Mouse (Mus musculus): Measurements from ENCODE around the gene Ttc23l.
A peak's percentile ranks its signal among the peaks of the same experiment; 100 is the strongest.
"Not testable (repeated sequence)": the region's sequence is repeated elsewhere in the genome, so short reads cannot be mapped to it uniquely, and the experiment has no call there.

Gene Ttc23l

GRCm38 (mm10) chr15:10558465-10558864 lies at the start of gene Ttc23l:
Gene Ttc23l (minus strand): TSS chr15:10558668.
- DNase-seq: no peak

DNA sequence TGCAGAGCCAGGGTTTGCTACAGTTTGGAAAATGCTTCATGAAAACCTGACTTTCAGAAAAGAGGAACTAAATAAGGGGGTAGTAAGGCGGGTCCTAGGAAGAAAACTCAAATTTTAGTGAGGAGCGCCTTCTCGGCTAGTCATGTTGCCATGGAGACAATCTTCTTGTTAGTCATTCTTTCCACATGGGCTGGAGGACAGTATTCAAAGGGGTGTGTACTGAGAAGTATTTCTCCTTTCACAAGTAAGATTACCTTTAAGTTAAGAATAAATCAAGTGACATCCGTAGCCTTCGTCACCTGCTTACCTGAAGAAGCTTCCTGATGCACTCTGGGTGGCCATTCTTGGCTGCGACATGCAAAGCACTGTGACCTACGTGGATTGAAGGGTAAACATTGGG lies 40.9 kb upstream of the Ttc23l start:
- no peak for DNase-seq

DNA sequence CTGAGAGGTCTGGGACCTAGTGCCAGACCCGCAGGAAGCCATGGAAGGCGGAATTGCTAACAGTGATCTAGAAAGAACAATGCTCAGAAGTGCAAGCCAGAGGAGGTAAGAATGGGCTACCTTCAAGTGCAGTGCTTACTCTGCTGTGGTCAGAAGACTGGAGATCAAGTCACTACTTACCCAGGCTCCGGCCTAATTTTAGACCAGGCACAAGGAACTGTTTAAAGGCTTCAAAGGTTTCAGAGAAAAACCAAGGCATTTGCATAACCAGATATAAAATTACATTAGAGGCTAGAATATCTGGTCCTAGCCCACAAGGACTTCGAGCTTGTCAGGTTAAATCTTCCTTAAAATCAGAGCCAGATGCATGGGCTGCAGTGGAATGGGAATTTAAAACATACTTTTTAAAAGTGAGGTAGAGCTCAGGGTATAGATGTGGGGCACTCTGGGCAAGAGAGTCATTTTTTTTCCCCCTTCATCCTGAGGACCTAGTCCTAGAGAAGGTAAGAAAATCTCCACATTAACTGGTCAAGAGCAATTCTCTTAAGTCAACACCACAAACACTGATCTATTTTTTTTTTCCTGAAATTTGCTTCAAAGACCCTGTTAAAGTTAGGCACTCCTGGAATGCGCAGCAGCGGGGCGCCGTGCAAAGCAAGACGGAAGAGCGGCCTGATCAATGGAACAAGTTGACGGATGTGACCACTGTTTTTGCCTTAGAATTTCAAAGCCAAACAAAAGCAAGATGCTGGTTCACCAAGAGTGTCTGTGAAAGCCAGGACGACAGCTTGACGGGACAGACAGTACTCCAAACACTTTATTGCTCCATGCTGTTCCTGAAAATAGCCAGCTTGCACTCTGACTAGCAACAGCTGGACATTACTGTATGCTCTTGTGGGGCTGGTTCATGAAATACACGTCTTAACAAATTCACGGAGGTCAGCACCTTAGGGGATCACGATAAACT lies 40.1 kb upstream of the Ttc23l start:
- no peak for DNase-seq

GRCm38 (mm10) chr15:10596871-10597270 lies 38.4 kb upstream of the Ttc23l start:
- no peak for DNase-seq

DNA sequence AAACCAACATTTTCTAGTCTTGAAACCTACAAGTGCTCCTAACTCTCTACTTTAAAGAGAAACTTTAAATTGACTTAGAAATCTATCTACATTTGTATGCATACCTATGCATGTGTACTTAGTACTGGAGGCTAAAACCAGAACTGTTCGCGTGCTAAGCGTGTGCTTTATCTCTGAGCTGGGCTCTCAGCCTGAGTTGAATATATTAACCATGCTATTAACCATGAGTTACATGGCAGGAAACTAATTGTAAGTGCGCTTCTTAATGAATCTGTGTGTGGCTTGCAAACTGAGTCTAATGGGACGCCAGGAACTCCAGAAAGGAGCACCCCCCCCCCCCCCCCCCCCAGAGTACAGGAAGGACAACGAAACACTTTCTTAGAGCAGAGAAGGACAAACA lies 36.9 kb upstream of the Ttc23l start:
- no peak for DNase-seq

DNA sequence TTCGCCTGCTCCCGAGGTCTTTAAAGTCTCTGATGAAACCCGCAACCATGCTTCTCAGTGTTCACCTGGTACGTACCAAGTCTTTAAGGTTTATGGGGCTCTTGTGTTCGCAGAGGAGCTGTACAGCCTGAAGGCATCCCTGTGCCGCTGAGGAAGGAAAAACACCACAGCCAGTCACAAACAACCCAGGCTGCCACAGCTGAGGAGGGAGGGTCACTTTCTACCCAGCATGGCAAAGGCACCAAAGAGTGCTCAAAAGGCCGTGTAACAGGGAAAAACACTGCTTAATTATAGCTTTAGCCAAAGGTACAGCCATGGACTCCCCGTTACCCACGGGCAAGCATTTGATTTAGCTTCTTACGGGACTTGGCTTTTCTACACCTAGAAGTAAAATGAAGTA lies 36.4 kb upstream of the Ttc23l start:
- no peak for DNase-seq

- no peak for DNase-seq
Observed at GRCm38 (mm10) chr15:10593094-10593493, 34.6 kb upstream of the Ttc23l start.

GRCm38 (mm10) chr15:10586565-10586964 lies 28.1 kb upstream of the Ttc23l start:
- DNase-seq: no peak

DNA sequence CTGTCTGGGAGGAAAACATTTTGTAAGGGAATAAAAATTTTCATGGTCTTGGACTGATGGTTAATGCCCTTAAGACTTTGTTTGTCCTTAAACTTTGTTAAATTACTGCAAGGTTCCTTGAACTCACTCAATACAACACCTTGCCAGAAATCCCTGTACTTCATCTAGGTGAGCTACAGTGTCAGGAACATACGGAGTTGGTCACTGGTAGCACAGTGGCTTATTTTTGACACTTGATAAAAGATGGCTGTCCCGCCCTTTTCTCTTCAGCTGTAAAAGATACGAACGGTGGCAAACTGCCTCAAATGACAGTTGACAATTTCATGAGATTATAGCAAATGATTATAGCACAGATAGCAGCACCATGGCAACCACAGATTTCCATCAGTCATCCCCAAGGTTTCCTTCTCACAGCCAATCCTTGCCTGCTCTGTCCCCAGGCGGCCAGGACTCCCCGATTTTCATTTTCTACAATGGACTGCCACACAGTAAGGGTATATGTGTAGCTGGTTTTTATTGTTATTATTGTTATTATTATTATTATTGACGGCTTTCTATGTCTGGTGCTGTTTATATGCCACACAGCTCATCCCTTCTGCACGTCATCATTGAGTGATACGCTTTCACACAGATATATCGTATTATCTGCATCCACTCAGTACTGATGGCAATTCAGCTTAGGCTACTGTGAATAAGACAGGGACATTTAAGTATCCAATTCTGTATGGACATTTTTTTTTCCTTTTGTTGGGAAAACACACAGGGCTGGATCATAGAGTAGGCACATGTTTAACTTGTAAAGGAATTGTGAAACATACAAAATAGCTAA lies 26.1 kb upstream of the Ttc23l start:
- DNase-seq: no peak

- peak in 1 of 2 experiments; percentile 32 for DNase-seq
Observed at GRCm38 (mm10) chr15:10583408-10583807, 24.9 kb upstream of the Ttc23l start.

- no peak for DNase-seq
Observed at GRCm38 (mm10) chr15:10579159-10579558, 20.7 kb upstream of the Ttc23l start.

GRCm38 (mm10) chr15:10566486-10566885 lies 8.0 kb upstream of the Ttc23l start:
- DNase-seq: no peak

- DNase-seq: no peak
Observed at GRCm38 (mm10) chr15:10564201-10564600, 5.7 kb upstream of the Ttc23l start.

DNA sequence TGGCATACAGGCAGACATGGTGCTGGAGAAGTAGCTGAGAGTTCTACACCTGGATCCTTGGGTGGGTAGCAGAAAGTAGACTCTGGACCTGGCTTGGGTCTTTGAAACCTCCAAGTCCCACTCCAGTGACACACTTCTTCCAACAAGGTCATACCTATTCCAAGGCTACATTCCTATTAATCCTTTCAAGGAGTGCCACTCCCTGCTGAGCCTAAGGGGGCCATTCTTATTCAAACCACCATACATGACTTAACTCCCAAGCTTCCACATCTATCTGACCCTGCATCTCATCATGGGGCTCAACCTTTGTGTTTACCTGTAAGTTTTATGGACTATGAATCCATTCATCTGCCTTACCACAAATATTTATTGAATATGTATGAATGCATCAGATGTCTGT lies 3.8 kb upstream of the Ttc23l start:
- no peak for DNase-seq

GRCm38 (mm10) chr15:10560005-10560404 lies 1.5 kb upstream of the Ttc23l start:
- DNase-seq: no peak

DNA sequence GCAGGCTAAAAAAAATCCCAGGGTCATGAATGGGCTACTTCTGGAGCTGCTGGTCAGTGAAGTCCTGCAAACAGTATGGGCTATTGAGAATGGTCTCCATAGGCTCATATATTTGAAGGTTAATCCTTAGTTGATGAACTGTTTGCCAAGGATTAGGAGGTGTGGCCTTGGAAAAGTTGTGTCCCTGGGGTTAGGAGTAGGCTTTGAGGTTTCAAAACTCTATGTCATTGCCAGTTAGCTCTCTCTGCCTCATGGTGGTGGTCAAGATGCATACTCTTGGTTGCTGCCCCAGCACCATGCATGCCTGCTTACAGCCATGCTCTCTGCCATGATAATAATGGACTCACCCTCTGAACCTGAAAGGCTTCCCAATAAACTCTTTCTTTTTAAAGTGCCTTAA lies 4.1 kb downstream of the Ttc23l start:
- no peak for DNase-seq

DNA sequence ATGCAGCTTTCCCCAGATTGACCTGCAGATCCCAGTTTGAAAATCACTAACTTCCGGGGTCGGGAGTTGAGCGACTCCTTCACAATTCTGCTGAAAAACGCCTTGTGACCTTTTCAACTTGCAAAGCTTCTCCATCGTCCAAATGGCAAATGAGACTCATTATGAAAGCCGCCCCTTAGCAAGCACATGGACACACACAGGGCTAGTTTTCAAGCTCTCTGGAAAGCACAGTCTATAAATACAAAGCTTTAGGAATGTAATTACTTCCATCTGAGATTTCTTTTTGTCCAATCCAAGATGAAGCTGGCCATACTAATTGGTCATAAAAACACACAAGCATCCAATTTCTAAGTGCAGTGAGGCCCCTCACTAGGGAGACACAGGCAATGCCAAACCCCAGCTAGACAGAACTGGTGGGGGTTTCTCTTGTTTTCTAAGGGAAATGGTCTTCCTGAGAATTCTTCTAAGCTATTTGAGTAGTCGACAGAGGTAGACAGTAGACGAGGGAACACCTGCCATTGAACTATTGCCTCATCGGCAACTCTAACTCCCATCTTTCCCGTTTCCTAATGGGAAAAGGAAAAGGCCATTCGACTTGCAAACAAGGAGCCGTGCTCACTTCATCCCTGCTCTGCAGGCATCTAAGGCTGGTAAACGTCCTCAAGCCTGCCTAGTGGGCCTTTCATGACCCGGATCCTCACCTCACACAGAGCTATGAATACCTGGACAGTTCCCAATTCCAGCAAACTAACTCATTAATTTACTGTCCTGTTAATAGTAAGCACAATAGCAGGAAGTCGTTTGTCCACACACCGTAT lies 18.0 kb downstream of the Ttc23l start:
- DNase-seq: no peak

- DNase-seq: no peak
Observed at GRCm38 (mm10) chr15:10535969-10536368, 22.5 kb downstream of the Ttc23l start.

DNA sequence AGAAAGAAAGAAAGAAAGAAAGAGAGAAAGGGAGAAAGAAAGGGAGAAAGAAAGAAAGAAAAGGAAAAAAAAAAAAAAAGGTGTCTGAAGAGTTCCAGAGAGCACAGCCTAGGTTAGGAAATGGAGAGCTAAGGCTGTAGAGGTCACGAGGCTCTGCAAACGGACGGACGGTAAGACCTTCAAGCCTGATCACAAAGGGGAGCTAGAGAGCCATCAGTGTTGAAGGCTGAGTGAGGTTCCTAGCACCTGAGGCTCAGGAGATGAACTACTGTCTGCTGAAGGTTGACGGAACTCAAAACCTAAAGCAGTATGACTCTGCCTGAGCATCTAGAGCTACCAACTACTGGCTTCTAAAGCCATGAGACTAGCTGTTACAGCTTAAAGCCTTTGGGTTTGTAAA lies 23.9 kb downstream of the Ttc23l start:
- no peak for DNase-seq

DNA sequence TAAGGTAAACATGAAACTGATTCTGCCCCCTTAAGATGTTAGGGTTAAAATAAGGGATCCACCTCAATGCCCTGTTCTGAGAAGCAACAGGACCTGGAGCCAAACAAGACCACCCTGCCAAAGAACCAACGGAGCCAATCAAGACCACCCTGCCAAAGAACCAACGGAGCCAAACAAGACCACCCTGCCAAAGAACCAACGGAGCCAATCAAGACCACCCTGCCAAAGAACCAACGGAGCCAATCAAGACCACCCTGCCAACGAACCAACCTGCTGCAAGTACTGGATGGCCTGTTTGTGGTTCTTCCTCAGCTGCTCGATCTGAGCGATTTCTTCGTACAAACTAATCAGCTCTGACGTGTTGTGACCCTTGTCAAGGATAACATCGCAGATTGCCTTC lies 25.1 kb downstream of the Ttc23l start:
- DNase-seq: not testable (repeated sequence)

- no peak for DNase-seq
Observed at GRCm38 (mm10) chr15:10531352-10531751, 27.1 kb downstream of the Ttc23l start.

DNA sequence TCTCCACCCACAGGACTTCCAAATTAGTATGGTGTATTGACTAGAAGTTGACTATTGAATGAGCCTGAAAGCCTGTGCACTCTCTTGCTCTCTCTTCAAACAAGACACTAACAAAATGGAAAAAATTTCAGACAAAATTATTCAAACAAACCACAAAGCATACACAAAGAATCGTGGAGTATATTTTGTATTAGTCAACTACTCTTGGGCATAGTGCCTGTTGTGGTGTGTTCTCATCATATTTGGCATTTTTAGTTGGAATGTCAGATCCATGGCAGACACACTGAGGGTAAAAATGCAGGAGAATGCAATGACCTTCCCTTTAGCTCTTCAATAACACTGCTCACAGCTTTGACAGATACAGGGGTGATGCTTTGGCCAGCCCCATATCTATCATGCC lies 32.6 kb downstream of the Ttc23l start:
- no peak for DNase-seq

DNA sequence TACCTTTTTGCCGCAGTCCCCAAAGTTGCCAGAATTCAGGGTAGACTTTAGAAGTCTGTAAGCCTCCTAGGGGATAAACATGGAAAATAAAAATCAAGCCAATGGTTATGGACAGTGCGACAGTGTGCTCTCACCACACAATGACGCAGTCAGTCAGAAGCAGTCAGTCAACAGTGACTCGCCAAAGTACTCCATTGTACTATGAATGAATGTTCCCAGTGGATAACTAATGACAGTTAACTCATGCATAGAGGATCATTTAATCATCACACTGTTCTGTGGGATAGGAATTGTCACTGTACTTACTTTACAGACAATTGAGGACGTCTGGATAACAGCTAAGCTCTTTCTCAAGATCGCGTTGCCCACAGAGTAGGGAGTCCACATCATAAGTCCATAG lies 43.3 kb downstream of the Ttc23l start:
- no peak for DNase-seq
